Mouse (Mus musculus) forebrain, embryonic 16.5 days (tissue): ENCODE data around the gene Hoxb9. TPM values are rescaled to one million over a fixed set of nuclear protein-coding genes. Genes with fewer than 3 reads are reported as not detected.

Source experiments
- ATAC-seq: fragments of 200-750 bp; cut with Nextera tagmentation; 2 replicates; pipeline ENCODE4 v1.8.0; 2017; ENCODE audit warnings: mild to moderate bottlenecking, moderate library complexity
- H3K27ac ChIP-seq: fragments of 300-500 bp; sonication (generic); 2 replicates; pipeline ENCODE4 v1.5.1; 2014; ENCODE audit warnings: low read length, control low read depth
- H3K27me3 ChIP-seq: fragments of 300-500 bp; sonication (generic); replicated peaks from 2 replicates; pipeline ENCODE4 v1.6.1; 2014; ENCODE audit warnings: low read length; ENCODE audit not compliant: control insufficient read depth, insufficient read depth
- H3K36me3 ChIP-seq: fragments of 300-500 bp; sonication (generic); 2 replicates; pipeline ENCODE4 v1.6.1; 2014; ENCODE audit not compliant: control insufficient read depth, insufficient read depth
- H3K4me1 ChIP-seq: fragments of 300-500 bp; sonication (generic); replicated peaks from 2 replicates; pipeline ENCODE4 v1.6.1; 2014; ENCODE audit warnings: low read length; ENCODE audit not compliant: control insufficient read depth, insufficient read depth
- H3K4me2 ChIP-seq: fragments of 300-500 bp; sonication (generic); 2 replicates; pipeline ENCODE4 v1.6.1; 2014; ENCODE audit warnings: mild to moderate bottlenecking, low read length, control low read depth
- H3K4me3 ChIP-seq: fragments of 300-500 bp; sonication (generic); replicated peaks from 2 replicates; pipeline ENCODE4 v1.5.1; 2014; ENCODE audit warnings: mild to moderate bottlenecking, low read length, control low read depth
- H3K9ac ChIP-seq: fragments of 300-500 bp; sonication (generic); replicated peaks from 2 replicates; pipeline ENCODE4 v1.6.1; 2014; ENCODE audit warnings: low read depth, low read length, control low read depth
- H3K9me3 ChIP-seq: fragments of 300-500 bp; sonication (generic); 2 replicates; pipeline ENCODE4 v1.6.1; 2016; ENCODE audit warnings: low read length; ENCODE audit not compliant: control insufficient read depth
- WGBS: fragments of 180-500 bp; shearing (Covaris S2); extraction: QIAGEN DNeasy Blood & Tissue Kit; methylation state at CpG from one replicate; pipeline ENCODE4 v1.1.7; 2014; 5-methylcytosine and 5-hydroxymethylcytosine counted together
- microRNA counts: library from miRNA; unstranded; fragments of <30 nt; microRNA quantifications from one replicate; lab custom pipeline; 2016
- microRNA-seq: library from miRNA; unstranded; fragments of <30 nt; microRNA quantifications from one replicate; pipeline ENCODE4, GENCODE M21; 2017
- polyA plus RNA-seq: library from polyadenylated mRNA; unstranded; fragments of >200 nt; fragmentation: Nextera tagmentation; extraction: Ambion mirVana; gene quantifications from 2 replicates; pipeline ENCODE4 v1.2.1, GENCODE M21; 2015

Gene Hoxb9
- polyA plus RNA-seq, 1 experiment from 2014 or later, result not detected

DNA sequence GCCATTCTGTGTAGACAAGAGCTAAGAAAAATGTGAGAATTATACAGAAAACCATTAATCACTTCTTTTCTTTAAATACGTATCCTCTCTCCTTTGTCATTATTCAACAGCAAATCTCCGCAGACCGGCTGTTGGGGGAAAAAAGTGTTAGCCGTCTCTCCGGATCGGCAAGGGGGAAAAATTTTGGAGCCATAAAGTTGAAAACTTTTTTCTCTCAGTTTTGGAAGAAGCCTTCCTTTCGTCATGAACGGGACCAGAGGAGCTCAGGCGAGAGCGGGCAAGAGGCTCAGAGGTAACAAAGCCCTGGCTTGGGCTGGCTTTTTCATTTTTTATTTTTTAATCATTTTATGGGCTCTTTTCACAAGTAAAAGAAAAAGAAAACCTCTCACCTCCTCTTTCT is 51.9 kb downstream of the Hoxb9 start, which contains the start of gene Hoxb3:
Gene Hoxb3, plus strand, starts transcription at position 173 of the 400 bp plus-strand sequence.
- Histone ChIP-seq H3K4me2 (no peak within 1 kb of the TSS), H3K27me3 (peaks cover 98% of the 10 kb centered on the region), H3K9ac (no peak within 1 kb of the TSS), H3K4me1 (no peaks in the 10 kb centered on the region), H3K36me3 (no peaks in the 10 kb centered on the region), H3K27ac (no peak within 1 kb of the TSS), H3K4me3 (no peak within 1 kb of the TSS), H3K9me3 (no peaks in the 10 kb centered on the region)
- ATAC-seq, result no peak
- WGBS, result 2% methylated on average over 10 of the region's 10 CpGs

DNA sequence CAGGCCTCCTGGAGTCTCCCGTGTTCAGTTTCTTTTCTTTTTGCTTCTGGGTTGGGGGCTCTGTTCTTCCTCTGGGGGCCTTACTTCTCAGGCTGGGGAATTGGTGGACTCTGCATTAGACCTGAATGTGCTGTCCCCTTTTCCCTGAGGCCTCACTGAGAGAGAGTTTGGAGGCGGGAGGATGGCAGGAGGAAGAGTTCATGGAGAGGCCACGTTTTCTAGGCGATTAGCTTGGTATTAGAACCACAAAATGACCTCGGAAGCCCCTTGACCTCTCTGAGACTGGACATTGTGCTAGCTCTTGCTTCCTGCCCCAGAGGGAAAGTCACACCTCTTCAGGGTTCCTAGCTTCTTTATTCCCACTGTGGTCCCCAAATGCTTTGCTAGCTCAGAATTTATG is 52.9 kb downstream of the Hoxb9 start:
- no peak overlapping the region for H3K27ac ChIP-seq
- ATAC-seq, result no peak
- no peak overlapping the region for H3K9ac ChIP-seq
- no peak overlapping the region for H3K4me2 ChIP-seq
- H3K36me3 ChIP-seq, result no peaks in the 10 kb centered on the region
- H3K4me1 ChIP-seq, result no peaks in the 10 kb centered on the region
- H3K4me3 ChIP-seq, result no peak overlapping the region
- peaks cover 96% of the 10 kb centered on the region for H3K27me3 ChIP-seq
- 0% methylated on average over 5 of the region's 5 CpGs for WGBS
- no peaks in the 10 kb centered on the region for H3K9me3 ChIP-seq

DNA sequence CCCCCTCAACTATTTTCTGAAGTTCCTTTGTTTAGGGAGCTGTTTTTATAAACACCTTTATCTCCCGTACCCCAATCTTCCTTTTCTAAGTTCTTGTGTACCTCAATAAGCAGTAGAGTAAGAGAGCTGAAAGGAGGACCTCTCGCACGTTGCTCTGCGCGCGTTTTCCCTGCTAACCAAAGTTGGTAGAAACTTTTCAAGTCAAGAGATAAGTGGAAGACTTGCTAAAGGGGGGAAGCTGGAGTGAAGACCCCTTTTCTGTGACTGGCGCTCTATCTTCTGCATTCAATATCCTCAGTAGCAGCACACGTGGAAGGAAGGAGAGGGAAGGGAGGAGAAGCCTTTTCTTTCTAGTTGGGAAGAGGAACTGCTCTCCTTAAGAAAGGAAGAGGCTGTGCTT is 53.7 kb downstream of the Hoxb9 start:
- no peaks in the 10 kb centered on the region for H3K9me3 ChIP-seq
- H3K4me1 ChIP-seq, result no peaks in the 10 kb centered on the region
- ATAC-seq, result no peak
- no peak overlapping the region for H3K4me3 ChIP-seq
- no peak overlapping the region for H3K27ac ChIP-seq
- H3K27me3 ChIP-seq, result peaks cover 96% of the 10 kb centered on the region
- H3K36me3 ChIP-seq, result no peaks in the 10 kb centered on the region
- no peak overlapping the region for H3K9ac ChIP-seq
- H3K4me2 ChIP-seq, result no peak overlapping the region
- WGBS, result 3% methylated on average over 8 of the region's 8 CpGs

DNA sequence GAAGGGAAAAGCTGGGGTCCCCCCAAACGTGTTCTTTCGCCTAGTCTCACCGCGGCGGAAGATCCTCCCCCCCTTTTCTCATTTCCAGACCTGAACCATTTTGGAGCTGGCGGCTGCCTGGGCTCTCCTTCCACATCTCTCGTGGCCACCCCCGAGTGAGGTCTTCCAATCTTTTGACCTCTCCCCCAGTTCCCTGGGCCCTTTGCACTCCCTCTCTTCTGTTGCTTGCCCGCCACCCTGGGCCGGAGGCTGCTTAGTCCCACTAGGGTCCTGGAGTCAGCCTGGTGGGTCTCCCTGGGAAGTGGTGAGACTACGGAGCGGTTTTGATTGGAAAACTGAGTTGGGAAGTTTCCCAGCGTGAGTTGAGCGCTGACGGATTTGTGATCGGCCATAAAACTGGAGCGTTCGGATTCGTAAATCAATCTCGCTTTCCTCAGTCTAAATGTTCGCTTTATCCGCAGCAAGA is 54.5 kb downstream of the Hoxb9 start:
- Histone ChIP-seq H3K9me3 (no peaks in the 10 kb centered on the region), H3K9ac (no peak overlapping the region), H3K4me1 (no peaks in the 10 kb centered on the region), H3K27me3 (peaks cover 97% of the 10 kb centered on the region), H3K27ac (no peak overlapping the region), H3K4me2 (no peak overlapping the region), H3K4me3 (no peak overlapping the region), H3K36me3 (no peaks in the 10 kb centered on the region)
- ATAC-seq, result no peak
- 0% methylated on average over 22 of the region's 22 CpGs for WGBS

MicroRNAs within 50 kb of the gene (microRNA counts, 519-probe panel; counts per million panel counts)
- microRNA mmu-miR-10a (lab: Ali Mortazavi, UCI), result 2,121 counts per million, percentile 37 among the panel's probes with 10 or more counts
- microRNA mmu-miR-196a (lab: Ali Mortazavi, UCI), result 1,284 counts per million, percentile 10 among the panel's probes with 10 or more counts

Small RNA genes within 50 kb of the gene (microRNA-seq; reads per million reads assigned to microRNA genes)
- gene Mir10a, result 464 reads per million, percentile 71 among the genes with 10 or more reads in this experiment
- gene Mir196a-1, result not detected

Other genes starting within 250 kb of the Hoxb9 start
- gene Gip, start 246.9 kb upstream of the Hoxb9 start, polyA plus RNA-seq, result not detected in 2 replicates
- gene Snf8, start 236.6 kb upstream of the Hoxb9 start, polyA plus RNA-seq, result 113 and 129 TPM in 2 replicates
- 35.4 and 36.5 TPM in 2 replicates for gene Ube2z, start 206.1 kb upstream of the Hoxb9 start, polyA plus RNA-seq
- 408 and 422 TPM in 2 replicates for gene Atp5g1, start 195.8 kb upstream of the Hoxb9 start, polyA plus RNA-seq
- 0.17 and 0.22 TPM in 2 replicates for gene Calcoco2, start 159.5 kb upstream of the Hoxb9 start, polyA plus RNA-seq
- 0.09 and 0.11 TPM in 2 replicates for gene Ttll6, start 137.7 kb upstream of the Hoxb9 start, polyA plus RNA-seq
- 0.13 TPM in 1 of 2 replicates, not detected in the other for gene Hoxb13, start 77.1 kb upstream of the Hoxb9 start, polyA plus RNA-seq
- gene Hoxb8, start 10.4 kb downstream of the Hoxb9 start, polyA plus RNA-seq, result not detected in 2 replicates
- gene Hoxb7, start 15.2 kb downstream of the Hoxb9 start, polyA plus RNA-seq, result not detected in 2 replicates
- not detected in 2 replicates for gene Hoxb6, start 21.0 kb downstream of the Hoxb9 start, polyA plus RNA-seq
- not detected in 2 replicates for gene Hoxb5, start 31.9 kb downstream of the Hoxb9 start, polyA plus RNA-seq
- gene Hoxb4, start 46.8 kb downstream of the Hoxb9 start, polyA plus RNA-seq, result not detected in 2 replicates
- not detected in 2 replicates for gene Hoxb3, start 51.9 kb downstream of the Hoxb9 start, polyA plus RNA-seq
- gene Hoxb2, start 79.1 kb downstream of the Hoxb9 start, polyA plus RNA-seq, result not detected in 2 replicates
- gene Hoxb1, start 94.3 kb downstream of the Hoxb9 start, polyA plus RNA-seq, result not detected in 2 replicates
- 2.1 and 3.4 TPM in 2 replicates for gene Skap1, start 193.1 kb downstream of the Hoxb9 start, polyA plus RNA-seq